Mouse (Mus musculus) heart, postnatal 36 days (tissue): ENCODE measurements around the gene Grem2. TPM values are rescaled to one million over a fixed set of nuclear protein-coding genes. Genes with fewer than 3 reads are reported as not detected.

ENCODE experiments used
- DNase-seq, 2 experiments: peaks; one replicate each; pipeline ENCODE4 v3.0.0; 2021 to 2022
- intact Hi-C: fragments of 180-260 bp; cut with DNase I; formaldehyde crosslinking; loops from one replicate; pipeline ENCODE4 v1.15.1; 2025
- total RNA-seq, 2 experiments: library from RNA; stranded (reverse); gene quantifications; 2 replicates each; pipeline ENCODE4 v1.2.3; 2021

Gene Grem2
- total RNA-seq, 2 experiments from 2014 or later: 0.14 to 0.16 TPM

DNA sequence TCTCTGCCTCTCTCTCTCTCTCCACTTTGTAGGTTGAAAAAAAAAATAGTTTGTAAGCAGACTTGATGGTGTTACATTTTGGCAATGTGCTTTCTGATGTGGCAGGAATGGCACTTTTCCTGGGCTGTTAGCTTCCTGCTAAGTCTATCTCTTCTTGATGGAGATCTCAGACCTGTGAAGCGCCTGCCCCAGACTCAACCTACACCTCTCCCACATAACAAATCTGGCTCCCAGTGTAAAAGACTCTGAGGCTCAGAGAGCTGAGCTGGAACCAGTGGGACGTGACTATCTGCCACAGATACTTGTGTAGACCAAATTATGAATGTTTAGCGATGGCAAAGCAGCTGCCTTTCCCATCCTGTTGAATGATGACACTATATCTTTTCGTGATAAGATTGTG, 109.8 kb downstream of the Grem2 start:
- DNase-seq: no peak
- intact Hi-C loops: no loop called here

DNA sequence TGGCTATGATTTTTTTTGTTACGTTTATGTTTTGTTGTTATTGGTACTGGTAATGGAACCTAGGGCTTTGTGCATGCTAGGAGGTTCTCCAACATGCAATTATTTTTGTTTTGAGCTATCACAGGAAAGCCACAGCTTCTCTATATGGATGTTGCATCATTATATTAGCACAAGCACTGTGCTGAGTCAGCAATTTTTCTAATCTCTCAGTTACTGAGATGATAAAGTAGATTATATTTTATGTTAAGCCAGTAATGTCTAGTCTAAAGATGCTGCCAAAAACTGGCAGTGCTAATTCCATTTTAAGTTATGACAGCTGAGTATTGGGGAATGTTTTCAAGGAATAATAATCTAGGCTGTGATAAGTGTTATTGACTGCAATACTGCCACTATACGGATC, 133.0 kb downstream of the Grem2 start:
- DNase-seq: no peak
- intact Hi-C loops: no loop called here
